Comparison of ENCODE assay signal across 20 mouse cellular contexts in genomic region chr2:118910605-118911278, GRCm38 (mm10). TPM values are rescaled to one million over a fixed set of nuclear protein-coding genes. Genes with fewer than 3 reads are reported as not detected.
A peak's percentile ranks its signal among the peaks of the same experiment; 100 is the strongest.
DNase-seq lines count a peak whose midpoint lies in the region; ATAC-seq lines count a peak whose summit lies in the region.
"Had no signal": no experiment of that assay in that cellular context is flagged by ENCODE, and none has a peak within 500 bp of the region (broad histone marks: within the 10 kb centered on the region; RNA-seq: fewer than 3 reads in every experiment).

No protein-coding gene starts in this region.

- 70% methylated on average over 7 of the region's 7 CpGs for WGBS in liver, embryonic 12.5 days (ENCODE audit: insufficient replicate concordance)
- WGBS in intestine, embryonic 16.5 days: 62% methylated on average over 7 of the region's 7 CpGs
- WGBS in heart, embryonic 12.5 days: 77% methylated on average over 7 of the region's 7 CpGs

- no peak overlapping the region for H3K9ac ChIP-seq in liver, embryonic 12.5 days
- H3K9ac ChIP-seq in intestine, embryonic 16.5 days (ENCODE audit: low read depth, low read length): no peak overlapping the region
- H3K9ac ChIP-seq in heart, embryonic 12.5 days: no peak overlapping the region
- H3K9ac ChIP-seq: embryonic facial prominence, embryonic 15.5 days; forebrain, embryonic 15.5 days; hindbrain, embryonic 14.5 days had no signal

- peak overlapping the region; percentile 2; the same call in 1 of the 2 replicates for H3K27ac ChIP-seq in liver, embryonic 12.5 days
- peak overlapping the region; percentile 46 for H3K27ac ChIP-seq in intestine, embryonic 16.5 days (ENCODE audit: low read length)
- no peak overlapping the region for H3K27ac ChIP-seq in heart, embryonic 12.5 days (ENCODE audit: poor library complexity, severe bottlenecking)
- H3K27ac ChIP-seq: embryonic facial prominence, embryonic 15.5 days; forebrain, embryonic 10.5 days; forebrain, embryonic 15.5 days; heart, embryonic 10.5 days; hindbrain, embryonic 10.5 days; hindbrain, embryonic 14.5 days had no signal

- H3K27me3 ChIP-seq in liver, embryonic 12.5 days (replicated peaks): no peaks in the 10 kb centered on the region
- no peaks in the 10 kb centered on the region for H3K27me3 ChIP-seq in intestine, embryonic 16.5 days (replicated peaks; ENCODE audit: control insufficient read depth, insufficient read depth, low read length)
- H3K27me3 ChIP-seq in heart, embryonic 12.5 days (replicated peaks): no peaks in the 10 kb centered on the region
- H3K27me3 ChIP-seq: embryonic facial prominence, embryonic 15.5 days; forebrain, embryonic 15.5 days had no signal

- peaks cover 1% of the 10 kb centered on the region for H3K36me3 ChIP-seq in liver, embryonic 12.5 days
- H3K36me3 ChIP-seq in intestine, embryonic 16.5 days (ENCODE audit: control insufficient read depth, insufficient read depth, low read length): no peaks in the 10 kb centered on the region
- H3K36me3 ChIP-seq in heart, embryonic 12.5 days: no peaks in the 10 kb centered on the region
- H3K36me3 ChIP-seq: embryonic facial prominence, embryonic 15.5 days; forebrain, embryonic 15.5 days had no signal

- H3K4me1 ChIP-seq in liver, embryonic 12.5 days: peaks cover 83% of the 10 kb centered on the region
- H3K4me1 ChIP-seq in intestine, embryonic 16.5 days (ENCODE audit: control insufficient read depth, insufficient read depth, low read length): peaks cover 48% of the 10 kb centered on the region
- peaks cover 31% of the 10 kb centered on the region for H3K4me1 ChIP-seq in heart, embryonic 12.5 days (replicated peaks)

- peak; percentile 71 for DNase-seq in kidney, adult 11 months
- DNase-seq in kidney, adult 18-20 months: no peak
- no peak for DNase-seq in liver
- no peak for DNase-seq in lung, postnatal 4 days
- DNase-seq: adrenal gland, postnatal 10 days; cerebellum, adult 2 months; cerebellum, postnatal 14 days; embryo, embryonic 11 days; gastrocnemius, postnatal 36 days; heart, adult 18-20 months had no signal

- no peak overlapping the region for H3K4me3 ChIP-seq in liver, embryonic 12.5 days
- peak overlapping the region; percentile 4; the same call in 1 of the 2 replicates for H3K4me3 ChIP-seq in intestine, embryonic 16.5 days (ENCODE audit: low read length)
- H3K4me3 ChIP-seq in heart, embryonic 12.5 days: no peak overlapping the region
- H3K4me3 ChIP-seq: embryonic facial prominence, embryonic 15.5 days; erythroblast, embryonic 14.5 days; forebrain, embryonic 10.5 days; forebrain, embryonic 15.5 days; heart, embryonic 10.5 days; hindbrain, embryonic 10.5 days had no signal

- H3K4me2 ChIP-seq in liver, embryonic 12.5 days: no peak overlapping the region
- peak overlapping the region; percentile 32 for H3K4me2 ChIP-seq in intestine, embryonic 16.5 days (ENCODE audit: low read depth, low read length)
- no peak overlapping the region for H3K4me2 ChIP-seq in heart, embryonic 12.5 days
- H3K4me2 ChIP-seq: embryonic facial prominence, embryonic 15.5 days; forebrain, embryonic 15.5 days; hindbrain, embryonic 14.5 days had no signal

- no peak for ATAC-seq in liver, embryonic 12.5 days
- ATAC-seq in intestine, embryonic 16.5 days: peak; percentile 76
- ATAC-seq in heart, embryonic 12.5 days (ENCODE audit: insufficient number of reproducible peaks, low FRiP score): no peak
- ATAC-seq: forebrain, embryonic 15.5 days had no signal

- no peaks in the 10 kb centered on the region for H3K9me3 ChIP-seq in liver, embryonic 12.5 days (replicated peaks)
- no peaks in the 10 kb centered on the region for H3K9me3 ChIP-seq in intestine, embryonic 16.5 days (ENCODE audit: control insufficient read depth, low read length)
- no peaks in the 10 kb centered on the region for H3K9me3 ChIP-seq in heart, embryonic 12.5 days (replicated peaks)
- H3K9me3 ChIP-seq: embryonic facial prominence, embryonic 15.5 days; forebrain, embryonic 10.5 days; forebrain, embryonic 15.5 days; heart, embryonic 10.5 days; hindbrain, embryonic 10.5 days had no signal

RNA-seq across cellular contexts. Expression of gene Bahd1, which starts 10.6 kb away (rescaled TPM):
- 5.1 and 5.6 TPM in 2 replicates for polyA plus RNA-seq in liver, embryonic 12.5 days (2016; fragmentation: Nextera tagmentation; extraction: Ambion mirVana)
- 3.6 and 4.9 TPM in 2 replicates for polyA plus RNA-seq in intestine, embryonic 16.5 days (2015; fragmentation: Nextera tagmentation; extraction: Ambion mirVana)
- polyA plus RNA-seq in heart, embryonic 12.5 days (2016; fragmentation: Nextera tagmentation; extraction: Ambion mirVana): 4.5 and 4.8 TPM in 2 replicates

RNA-seq across cellular contexts. Expression of gene Chst14, which starts 15.6 kb away (rescaled TPM):
- 8.8 and 9.5 TPM in 2 replicates for polyA plus RNA-seq in liver, embryonic 12.5 days (2016; fragmentation: Nextera tagmentation; extraction: Ambion mirVana)
- 16.1 and 16.6 TPM in 2 replicates for polyA plus RNA-seq in intestine, embryonic 16.5 days (2015; fragmentation: Nextera tagmentation; extraction: Ambion mirVana)
- polyA plus RNA-seq in heart, embryonic 12.5 days (2016; fragmentation: Nextera tagmentation; extraction: Ambion mirVana): 23.9 and 25.4 TPM in 2 replicates

RNA-seq across cellular contexts. Expression of gene Ivd, which starts 49.0 kb away (rescaled TPM):
- 27.9 and 30.8 TPM in 2 replicates for polyA plus RNA-seq in liver, embryonic 12.5 days (2016; fragmentation: Nextera tagmentation; extraction: Ambion mirVana)
- polyA plus RNA-seq in intestine, embryonic 16.5 days (2015; fragmentation: Nextera tagmentation; extraction: Ambion mirVana): 41.9 and 51.3 TPM in 2 replicates
- 68.2 and 68.7 TPM in 2 replicates for polyA plus RNA-seq in heart, embryonic 12.5 days (2016; fragmentation: Nextera tagmentation; extraction: Ambion mirVana)
